Mouse (Mus musculus) myocyte (in vitro differentiated cells): ENCODE measurements around the gene Paxx.

ENCODE experiments used
- CEBPB ChIP-seq: IDR thresholded peaks from 2 replicates; pipeline ENCODE4 v1.6.1; 2011; ENCODE audit warnings: mild to moderate bottlenecking, moderate library complexity; ENCODE audit not compliant: poor library complexity, insufficient read depth, severe bottlenecking
- E2F4 ChIP-seq: IDR thresholded peaks from one replicate; pipeline ENCODE4 v1.6.1; 2011; ENCODE audit warnings: mild to moderate bottlenecking, control low read depth, moderate library complexity; ENCODE audit not compliant: insufficient read depth
- MAX ChIP-seq: IDR thresholded peaks from one replicate; pipeline ENCODE4 v1.6.1; 2011; ENCODE audit warnings: low read depth, mild to moderate bottlenecking, control low read depth
- MYOD1 ChIP-seq, 3 experiments: IDR thresholded peaks; one replicate each; pipeline ENCODE4 v1.6.1; 2011; ENCODE audit warnings: control low read depth in 2 of 3, low read depth in 2 of 3, mild to moderate bottlenecking in 2 of 3, moderate library complexity in 1 of 3; ENCODE audit not compliant: insufficient read length in 2 of 3, control insufficient read depth in 1 of 3
- MYOG ChIP-seq, 3 experiments: IDR thresholded peaks; one replicate each; pipeline ENCODE4 v1.6.1; 2011; ENCODE audit warnings: control low read depth in 2 of 3, low read depth in 2 of 3, mild to moderate bottlenecking in 2 of 3; ENCODE audit not compliant: insufficient read length in 2 of 3, control insufficient read depth in 1 of 3, insufficient read depth in 1 of 3
- POLR2A ChIP-seq: IDR thresholded peaks from one replicate; pipeline ENCODE4 v1.6.1; 2011; ENCODE audit warnings: low read depth, mild to moderate bottlenecking, control low read depth, moderate library complexity; ENCODE audit not compliant: insufficient read length
- POLR2AphosphoS2 ChIP-seq: IDR thresholded peaks from one replicate; pipeline ENCODE4 v1.6.1; 2011; ENCODE audit warnings: low read depth, control low read depth; ENCODE audit not compliant: insufficient read length
- REST ChIP-seq: IDR thresholded peaks from one replicate; pipeline ENCODE4 v1.6.1; 2011; ENCODE audit warnings: mild to moderate bottlenecking, control low read depth, moderate library complexity; ENCODE audit not compliant: insufficient read depth, insufficient read length
- TCF12 ChIP-seq: IDR thresholded peaks from one replicate; pipeline ENCODE4 v1.6.1; 2011; ENCODE audit warnings: mild to moderate bottlenecking, control low read depth; ENCODE audit not compliant: poor library complexity, insufficient read depth, severe bottlenecking
- TCF3 ChIP-seq: IDR thresholded peaks from one replicate; pipeline ENCODE4 v1.6.1; 2011; ENCODE audit warnings: low read depth, control low read depth; ENCODE audit not compliant: insufficient read length
- USF1 ChIP-seq: IDR thresholded peaks from one replicate; pipeline ENCODE4 v1.6.1; 2011; ENCODE audit warnings: low read depth, mild to moderate bottlenecking, control low read depth, moderate library complexity

DNA sequence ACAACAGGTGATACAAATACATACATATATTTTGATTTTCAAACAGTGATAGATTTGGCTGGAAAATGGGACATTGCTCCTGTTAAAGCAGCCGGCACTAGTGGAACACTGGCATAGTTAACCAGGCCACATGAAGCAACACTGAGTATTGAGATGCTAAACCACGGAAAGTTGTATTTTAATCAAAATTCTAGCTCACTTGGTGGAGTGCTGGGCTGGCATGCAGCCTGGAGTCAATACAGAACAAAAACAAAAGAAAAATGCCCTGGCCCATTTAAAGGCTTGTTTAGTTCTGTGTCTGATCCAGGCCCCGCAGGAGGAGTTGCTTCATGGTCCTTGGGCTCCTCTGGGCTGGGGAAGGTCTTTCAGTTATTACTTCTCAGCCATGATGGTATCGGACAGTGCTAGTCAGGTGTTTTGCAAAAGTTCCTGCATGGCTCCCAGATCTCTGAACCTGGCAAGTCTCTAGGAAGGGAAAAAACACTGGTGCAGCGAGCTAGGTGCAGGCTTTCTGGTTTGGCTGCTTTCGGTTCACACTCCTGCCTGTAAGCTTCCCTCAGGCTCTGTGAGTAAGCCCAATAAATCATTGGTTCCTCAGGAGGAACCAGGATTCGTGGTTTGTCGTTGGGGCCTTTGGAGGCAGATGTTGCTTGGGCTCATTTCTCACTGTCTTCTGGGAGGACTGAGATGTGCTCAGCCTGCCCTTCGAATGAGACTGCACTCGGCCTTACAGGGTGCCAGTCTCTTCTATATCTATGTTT, 18.8 kb upstream of the Paxx start:
- TF ChIP-seq USF1 (no peak), POLR2A (no peak), MYOD1 (IDR thresholded peaks at IDR 0.05; ENCODE audit: control insufficient read depth in 1 of 3, insufficient read length in 2 of 3, low read depth in 2 of 3) (no peak), MYOG (IDR thresholded peaks at IDR 0.05; ENCODE audit: control insufficient read depth in 1 of 3, insufficient read depth in 1 of 3, insufficient read length in 2 of 3, low read depth in 2 of 3) (no peak), REST (no peak), TCF12 (no peak), CEBPB (no peak), MAX (no peak), TCF3 (no peak), POLR2AphosphoS2 (no peak), E2F4 (no peak)
